Comparison of ENCODE assay signal across 11 mouse cellular contexts in the genomic region with DNA sequence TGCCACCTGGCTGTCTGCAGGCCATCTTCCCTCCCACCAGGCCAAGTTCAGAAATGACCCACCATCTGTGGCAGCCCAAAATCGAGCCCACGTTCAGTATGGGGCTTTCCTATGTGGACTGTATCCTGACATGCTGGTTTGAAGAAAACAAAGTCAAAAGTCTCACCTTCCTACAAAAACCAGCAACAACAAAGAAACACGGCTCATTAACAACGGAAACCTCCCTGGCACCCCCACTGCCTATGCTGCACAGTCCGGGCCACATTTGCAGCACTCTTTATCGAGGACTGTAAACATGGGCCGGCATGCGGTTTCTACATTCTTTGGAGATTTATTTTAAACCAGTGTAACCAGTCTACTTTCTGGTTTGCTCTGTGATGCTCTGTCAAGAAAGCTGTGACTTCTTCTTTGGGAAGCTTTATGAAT.
A peak's percentile ranks its signal among the peaks of the same experiment; 100 is the strongest.
DNase-seq lines count a peak whose midpoint lies in the region; ATAC-seq lines count a peak whose summit lies in the region.
"Had no signal": no experiment of that assay in that cellular context is flagged by ENCODE, and none has a peak within 500 bp of the region (broad histone marks: within the 10 kb centered on the region; RNA-seq: fewer than 3 reads in every experiment).

No protein-coding gene starts in this region.

- peaks cover 67% of the 10 kb centered on the region for H3K4me1 ChIP-seq in heart, embryonic 15.5 days (replicated peaks)
- H3K4me1 ChIP-seq in heart, embryonic 11.5 days (ENCODE audit: control insufficient read depth, insufficient read depth, low read length): peaks cover 37% of the 10 kb centered on the region
- peaks cover 80% of the 10 kb centered on the region for H3K4me1 ChIP-seq in limb, embryonic 13.5 days
- peaks cover 8% of the 10 kb centered on the region; the same call in 1 of the 2 replicates for H3K4me1 ChIP-seq in kidney, embryonic 14.5 days (ENCODE audit: control insufficient read depth, insufficient read depth, low read length)

- no peaks in the 10 kb centered on the region for H3K9me3 ChIP-seq in heart, embryonic 15.5 days (replicated peaks)
- H3K9me3 ChIP-seq in heart, embryonic 11.5 days (replicated peaks; ENCODE audit: control insufficient read depth, low read length): no peaks in the 10 kb centered on the region
- H3K9me3 ChIP-seq in limb, embryonic 13.5 days: no peaks in the 10 kb centered on the region
- no peaks in the 10 kb centered on the region for H3K9me3 ChIP-seq in kidney, embryonic 14.5 days (ENCODE audit: control insufficient read depth, low read length)
- H3K9me3 ChIP-seq: embryonic facial prominence, embryonic 12.5 days; liver, embryonic 13.5 days had no signal

- DNase-seq in urinary bladder, postnatal 14 days (ENCODE audit: low spot score): peak; percentile 45
- DNase-seq in urinary bladder, adult 18-20 months (ENCODE audit: low spot score in 2 of 2): no peak
- no peak for DNase-seq in adipocyte (ENCODE audit: low spot score)
- no peak for DNase-seq in kidney, postnatal 4 days
- DNase-seq: kidney, postnatal 14 days; liver, embryonic 13.5 days had no signal

- H3K9ac ChIP-seq in heart, embryonic 15.5 days: no peak overlapping the region
- H3K9ac ChIP-seq in heart, embryonic 11.5 days (ENCODE audit: low read depth, low read length): no peak overlapping the region
- H3K9ac ChIP-seq in limb, embryonic 13.5 days: no peak overlapping the region
- no peak overlapping the region for H3K9ac ChIP-seq in kidney, embryonic 14.5 days (ENCODE audit: low read depth, low read length)
- H3K9ac ChIP-seq: embryonic facial prominence, embryonic 12.5 days; liver, embryonic 13.5 days had no signal

- H3K27ac ChIP-seq in heart, embryonic 15.5 days: peak overlapping the region; percentile 60
- H3K27ac ChIP-seq in heart, embryonic 11.5 days (ENCODE audit: low read depth, low read length): no peak overlapping the region
- H3K27ac ChIP-seq in limb, embryonic 13.5 days: no peak overlapping the region
- no peak overlapping the region for H3K27ac ChIP-seq in kidney, embryonic 14.5 days (ENCODE audit: low read depth, low read length)
- H3K27ac ChIP-seq: embryonic facial prominence, embryonic 12.5 days; liver, embryonic 13.5 days had no signal

- H3K4me2 ChIP-seq in heart, embryonic 15.5 days: peak overlapping the region; percentile 90
- H3K4me2 ChIP-seq in heart, embryonic 11.5 days: no peak overlapping the region
- peak overlapping the region; percentile 32 for H3K4me2 ChIP-seq in limb, embryonic 13.5 days (replicated peaks)
- no peak overlapping the region for H3K4me2 ChIP-seq in kidney, embryonic 14.5 days (replicated peaks; ENCODE audit: low read depth, low read length)
- H3K4me2 ChIP-seq: embryonic facial prominence, embryonic 12.5 days; liver, embryonic 13.5 days had no signal

- H3K27me3 ChIP-seq in heart, embryonic 15.5 days: no peaks in the 10 kb centered on the region
- no peaks in the 10 kb centered on the region for H3K27me3 ChIP-seq in heart, embryonic 11.5 days (ENCODE audit: control insufficient read depth, insufficient read depth, low read length)
- no peaks in the 10 kb centered on the region for H3K27me3 ChIP-seq in limb, embryonic 13.5 days
- peaks cover 14% of the 10 kb centered on the region for H3K27me3 ChIP-seq in kidney, embryonic 14.5 days (ENCODE audit: control insufficient read depth, insufficient read depth, low read length)
- H3K27me3 ChIP-seq: embryonic facial prominence, embryonic 12.5 days had no signal

- H3K4me3 ChIP-seq in heart, embryonic 15.5 days: peak overlapping the region; percentile 3; the same call in 1 of the 2 replicates
- H3K4me3 ChIP-seq in heart, embryonic 11.5 days (ENCODE audit: low read depth, low read length): no peak overlapping the region
- H3K4me3 ChIP-seq in limb, embryonic 13.5 days: no peak overlapping the region
- no peak overlapping the region for H3K4me3 ChIP-seq in kidney, embryonic 14.5 days (ENCODE audit: low read length)
- H3K4me3 ChIP-seq: embryonic facial prominence, embryonic 12.5 days; liver, embryonic 13.5 days had no signal

- H3K36me3 ChIP-seq in heart, embryonic 15.5 days: peaks cover 15% of the 10 kb centered on the region
- peaks cover 3% of the 10 kb centered on the region; the same call in 1 of the 2 replicates for H3K36me3 ChIP-seq in heart, embryonic 11.5 days (ENCODE audit: control insufficient read depth, insufficient read depth, low read length)
- H3K36me3 ChIP-seq in limb, embryonic 13.5 days: peaks cover 43% of the 10 kb centered on the region
- H3K36me3 ChIP-seq in kidney, embryonic 14.5 days (ENCODE audit: control insufficient read depth, insufficient read depth, low read length): peaks cover 12% of the 10 kb centered on the region

- 65% methylated on average over 8 of the region's 8 CpGs for WGBS in heart, embryonic 15.5 days
- 85% methylated on average over 8 of the region's 8 CpGs for WGBS in heart, embryonic 11.5 days (ENCODE audit: insufficient replicate concordance)
- 73% methylated on average over 8 of the region's 8 CpGs for WGBS in limb, embryonic 13.5 days
- 69% methylated on average over 8 of the region's 8 CpGs for WGBS in kidney, embryonic 14.5 days

- ATAC-seq in heart, embryonic 15.5 days (replicated peaks; ENCODE audit: insufficient number of reproducible peaks, insufficient read depth, low FRiP score, low read depth): no peak
- no peak for ATAC-seq in heart, embryonic 11.5 days (replicated peaks; ENCODE audit: insufficient number of reproducible peaks, low FRiP score, low TSS enrichment)
- ATAC-seq in limb, embryonic 13.5 days (ENCODE audit: low FRiP score, low read depth): no peak
- no peak for ATAC-seq in kidney, embryonic 14.5 days (ENCODE audit: low FRiP score, low TSS enrichment)

Comparison
In these comparisons a context has a peak if more than half of its experiments do, and no peak if none do; other contexts are left out.
1. H3K4me2 ChIP-seq: peak in heart, embryonic 15.5 days (single experiment) and limb, embryonic 13.5 days (single experiment); none in heart, embryonic 11.5 days (single experiment) and kidney, embryonic 14.5 days (single experiment).